Mouse (Mus musculus) heart, embryonic 15.5 days (tissue): ENCODE data around the gene Vps39. TPM values are rescaled to one million over a fixed set of nuclear protein-coding genes. Genes with fewer than 3 reads are reported as not detected.

Experiments used
- ATAC-seq: fragments of 200-750 bp; cut with Nextera tagmentation; replicated peaks from 2 replicates; pipeline ENCODE4 v1.8.0; 2017; ENCODE audit warnings: low read depth, moderate TSS enrichment; ENCODE audit not compliant: insufficient number of reproducible peaks, insufficient read depth, low FRiP score
- H3K27ac ChIP-seq: fragments of 300-500 bp; sonication (generic); 2 replicates; pipeline ENCODE4 v1.5.1; 2015; ENCODE audit warnings: mild to moderate bottlenecking, inconsistent platforms
- H3K27me3 ChIP-seq: fragments of 300-500 bp; sonication (generic); 2 replicates; pipeline ENCODE4 v1.6.1; 2015; ENCODE audit warnings: inconsistent platforms
- H3K36me3 ChIP-seq: fragments of 300-500 bp; sonication (generic); 2 replicates; pipeline ENCODE4 v1.6.1; 2015; ENCODE audit warnings: mild to moderate bottlenecking, inconsistent platforms
- H3K4me1 ChIP-seq: fragments of 300-500 bp; sonication (generic); replicated peaks from 2 replicates; pipeline ENCODE4 v1.6.1; 2015; ENCODE audit warnings: inconsistent platforms
- H3K4me2 ChIP-seq: fragments of 300-500 bp; sonication (generic); 2 replicates; pipeline ENCODE4 v1.6.1; 2015; ENCODE audit warnings: inconsistent platforms, mild to moderate bottlenecking, moderate library complexity
- H3K4me3 ChIP-seq: fragments of 300-500 bp; sonication (generic); 2 replicates; pipeline ENCODE4 v1.5.1; 2015; ENCODE audit warnings: mild to moderate bottlenecking, inconsistent platforms
- H3K9ac ChIP-seq: fragments of 300-500 bp; sonication (generic); 2 replicates; pipeline ENCODE4 v1.6.1; 2015; ENCODE audit warnings: mild to moderate bottlenecking, inconsistent platforms
- H3K9me3 ChIP-seq: fragments of 300-500 bp; sonication (generic); replicated peaks from 2 replicates; pipeline ENCODE4 v1.6.1; 2016; ENCODE audit warnings: inconsistent platforms
- WGBS: fragments of 180-500 bp; shearing (Covaris S2); methylation state at CpG from one replicate; pipeline ENCODE4 v1.1.7; 2015; ENCODE audit warnings: mixed read lengths; 5-methylcytosine and 5-hydroxymethylcytosine counted together
- polyA plus RNA-seq: library from polyadenylated mRNA; unstranded; fragments of >200 nt; fragmentation: Nextera tagmentation; extraction: Ambion mirVana; gene quantifications from 2 replicates; pipeline ENCODE4 v1.2.1, GENCODE M21; 2015

Gene Vps39
- polyA plus RNA-seq, 1 experiment from 2014 or later, result 14.8 TPM

DNA sequence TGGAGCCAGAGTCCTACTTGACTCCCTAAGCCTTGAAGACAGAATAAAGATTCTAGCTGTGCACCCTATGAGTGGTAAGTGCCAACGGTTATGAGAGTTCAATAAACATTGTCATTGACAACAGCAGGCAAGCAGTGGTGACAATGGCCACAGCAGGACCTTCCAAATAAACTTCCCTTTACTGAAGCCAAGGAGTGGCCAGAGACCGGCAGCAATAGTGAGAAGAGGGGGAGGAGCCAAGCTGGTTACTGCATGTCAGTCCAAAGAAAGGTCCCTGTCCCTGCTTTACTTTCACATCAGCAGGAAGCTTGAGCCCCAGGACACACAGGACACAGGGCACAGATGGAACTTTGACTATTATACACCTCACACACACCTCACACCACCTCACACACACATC, 56.8 kb downstream of the Vps39 start:
- no peak overlapping the region for H3K4me2 ChIP-seq
- no peak overlapping the region for H3K4me3 ChIP-seq
- H3K9ac ChIP-seq, result no peak overlapping the region
- no peak overlapping the region for H3K27ac ChIP-seq
- ATAC-seq, result no peak
- no peaks in the 10 kb centered on the region for H3K9me3 ChIP-seq
- WGBS, result 11% methylated on average over 2 of the region's 2 CpGs
- no peaks in the 10 kb centered on the region for H3K36me3 ChIP-seq
- no peaks in the 10 kb centered on the region for H3K4me1 ChIP-seq
- no peaks in the 10 kb centered on the region for H3K27me3 ChIP-seq

DNA sequence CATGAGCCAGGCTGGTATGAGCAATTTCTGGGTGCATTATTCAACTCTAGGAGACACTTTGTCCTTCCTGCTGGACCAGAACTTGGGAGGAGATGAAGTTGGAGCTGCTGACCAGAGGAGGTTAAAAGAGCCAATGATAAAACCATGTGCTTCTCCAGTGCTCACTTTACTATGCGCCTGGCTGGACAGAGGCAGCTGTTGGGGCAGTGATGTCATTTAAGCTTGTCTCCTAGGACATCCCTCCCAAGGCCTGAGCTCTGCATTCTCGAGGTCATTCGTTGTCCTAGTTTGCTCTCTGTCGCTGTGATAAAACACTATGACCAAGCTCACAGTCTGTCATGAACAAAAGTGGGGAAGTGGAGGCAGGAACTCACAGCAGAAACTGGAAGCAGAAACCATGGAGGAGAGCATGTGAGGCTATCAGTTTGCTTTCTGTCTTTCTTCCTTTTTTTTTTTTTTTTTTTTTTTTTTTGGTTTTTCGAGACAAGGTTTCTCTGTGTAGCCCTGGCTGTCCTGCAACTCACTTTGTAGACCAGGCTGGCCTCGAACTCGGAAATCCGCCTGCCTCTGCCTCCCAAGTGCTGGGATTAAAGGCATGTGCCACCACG, 61.4 kb downstream of the Vps39 start:
- H3K4me2 ChIP-seq, result no peak overlapping the region
- H3K27ac ChIP-seq, result no peak overlapping the region
- no peaks in the 10 kb centered on the region for H3K9me3 ChIP-seq
- no peaks in the 10 kb centered on the region for H3K36me3 ChIP-seq
- 73% methylated on average over 8 of the region's 9 CpGs for WGBS
- no peak overlapping the region for H3K9ac ChIP-seq
- no peaks in the 10 kb centered on the region for H3K4me1 ChIP-seq
- no peak for ATAC-seq
- no peak overlapping the region for H3K4me3 ChIP-seq
- no peaks in the 10 kb centered on the region for H3K27me3 ChIP-seq

DNA sequence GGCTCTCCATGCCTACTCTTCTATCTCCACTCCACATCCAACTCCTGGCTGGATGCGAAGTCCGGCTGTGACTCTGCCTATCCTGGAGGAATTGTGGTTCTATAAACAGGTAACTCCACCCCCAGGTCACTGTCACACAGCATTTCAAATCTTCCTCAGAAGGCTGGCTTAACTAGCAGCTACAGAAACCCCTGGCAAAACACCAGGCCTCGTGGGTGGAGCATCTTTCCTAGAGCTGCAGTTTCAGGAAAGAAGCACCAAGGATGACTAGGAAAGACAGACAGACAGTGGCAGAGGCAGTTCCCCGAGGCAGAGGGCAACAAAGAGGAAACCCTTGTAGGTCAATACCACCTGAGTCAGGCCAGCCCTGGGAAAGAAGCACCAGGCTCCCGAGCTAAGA, 63.9 kb downstream of the Vps39 start, which contains the start of gene Pla2g4d:
TSS of gene Pla2g4d (minus strand) at position 203 of the 400 bp plus-strand sequence.
- Histone ChIP-seq H3K27me3 (no peaks in the 10 kb centered on the region), H3K27ac (no peak within 1 kb of the TSS), H3K4me1 (no peaks in the 10 kb centered on the region), H3K4me3 (no peak within 1 kb of the TSS), H3K4me2 (no peak within 1 kb of the TSS), H3K9me3 (no peaks in the 10 kb centered on the region), H3K9ac (no peak within 1 kb of the TSS), H3K36me3 (no peaks in the 10 kb centered on the region)
- WGBS, result 70% methylated on average over 5 of the region's 5 CpGs
- no peak for ATAC-seq

DNA sequence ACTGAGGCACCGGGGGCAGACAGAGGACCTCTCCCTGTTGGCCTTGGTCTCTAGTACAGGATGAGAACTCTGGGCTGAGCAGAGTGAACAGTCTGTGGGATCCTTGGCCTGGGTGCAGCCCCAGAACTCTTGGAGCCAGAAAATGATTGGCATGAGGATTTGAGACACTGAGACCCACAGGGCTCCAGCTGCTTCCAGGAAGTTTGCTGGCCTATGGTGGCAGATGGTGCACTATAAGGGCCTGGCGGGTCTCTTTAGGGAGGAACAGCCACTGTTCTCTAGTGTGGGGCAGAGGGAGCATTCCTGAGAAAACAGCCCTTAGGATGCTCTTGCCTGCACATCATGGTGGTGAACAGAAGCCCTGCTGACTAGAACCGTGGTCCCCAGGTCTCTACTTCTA, 64.5 kb downstream of the Vps39 start:
- no peak overlapping the region for H3K9ac ChIP-seq
- no peaks in the 10 kb centered on the region for H3K27me3 ChIP-seq
- no peak overlapping the region for H3K4me3 ChIP-seq
- no peaks in the 10 kb centered on the region for H3K36me3 ChIP-seq
- H3K27ac ChIP-seq, result no peak overlapping the region
- no peak for ATAC-seq
- H3K9me3 ChIP-seq, result no peaks in the 10 kb centered on the region
- no peaks in the 10 kb centered on the region for H3K4me1 ChIP-seq
- no peak overlapping the region for H3K4me2 ChIP-seq
- whole genome bisulfite sequencing, result 77% methylated on average over 3 of the region's 3 CpGs

DNA sequence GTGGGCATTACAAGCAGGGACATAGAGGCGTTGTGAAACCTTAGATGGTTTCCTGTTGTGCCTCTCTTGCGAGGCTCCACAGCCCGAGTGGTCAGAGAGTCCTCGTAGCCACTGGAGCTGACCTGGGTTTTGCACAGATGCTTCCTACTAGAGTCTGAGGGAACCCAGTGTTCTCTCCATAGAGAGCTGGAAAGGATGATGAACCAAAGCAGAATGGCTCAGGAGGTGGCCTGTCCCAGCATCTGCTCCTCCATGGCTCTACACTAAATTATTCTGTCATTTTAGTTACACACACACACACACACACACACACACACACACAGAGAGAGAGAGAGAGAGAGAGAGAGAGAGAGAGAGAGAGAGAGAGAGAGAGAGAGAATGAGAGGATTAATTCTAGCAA, 67.3 kb downstream of the Vps39 start:
- no peak for ATAC-seq
- no peaks in the 10 kb centered on the region for H3K27me3 ChIP-seq

DNA sequence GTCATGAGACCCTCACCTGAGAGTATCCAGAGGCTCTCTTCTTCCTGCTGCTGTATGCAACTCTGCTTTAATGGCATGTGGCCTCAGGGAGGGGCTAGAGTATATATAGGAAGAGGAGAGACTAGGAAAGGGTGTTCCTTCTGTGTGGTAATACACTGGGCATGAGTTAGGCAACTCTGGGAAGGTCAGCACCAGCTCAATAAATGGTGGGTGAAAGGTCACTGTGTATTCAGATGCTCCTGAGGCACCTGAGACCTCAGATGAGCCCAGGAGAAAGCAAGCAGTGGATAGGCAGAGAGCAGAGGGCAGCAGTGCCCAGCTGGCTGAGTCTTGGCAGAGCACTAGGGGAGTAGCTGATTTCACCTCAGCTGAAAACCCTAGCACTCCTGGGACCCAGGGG, 68.2 kb downstream of the Vps39 start:
- H3K27me3 ChIP-seq, result no peaks in the 10 kb centered on the region
- H3K4me3 ChIP-seq, result no peak overlapping the region
- H3K4me1 ChIP-seq, result no peaks in the 10 kb centered on the region
- H3K36me3 ChIP-seq, result no peaks in the 10 kb centered on the region
- no peaks in the 10 kb centered on the region for H3K9me3 ChIP-seq
- no peak overlapping the region for H3K27ac ChIP-seq
- H3K9ac ChIP-seq, result no peak overlapping the region
- no peak overlapping the region for H3K4me2 ChIP-seq
- ATAC-seq, result no peak

More for the DNA sequence above, 67.3 kb downstream of the Vps39 start:
- H3K4me3 ChIP-seq, result no peak overlapping the region
- H3K9ac ChIP-seq, result no peak overlapping the region
- no peak overlapping the region for H3K27ac ChIP-seq
- WGBS, result 68% methylated on average over 4 of the region's 4 CpGs
- H3K4me1 ChIP-seq, result no peaks in the 10 kb centered on the region
- H3K4me2 ChIP-seq, result no peak overlapping the region
- no peaks in the 10 kb centered on the region for H3K9me3 ChIP-seq
- no peaks in the 10 kb centered on the region for H3K36me3 ChIP-seq

DNA sequence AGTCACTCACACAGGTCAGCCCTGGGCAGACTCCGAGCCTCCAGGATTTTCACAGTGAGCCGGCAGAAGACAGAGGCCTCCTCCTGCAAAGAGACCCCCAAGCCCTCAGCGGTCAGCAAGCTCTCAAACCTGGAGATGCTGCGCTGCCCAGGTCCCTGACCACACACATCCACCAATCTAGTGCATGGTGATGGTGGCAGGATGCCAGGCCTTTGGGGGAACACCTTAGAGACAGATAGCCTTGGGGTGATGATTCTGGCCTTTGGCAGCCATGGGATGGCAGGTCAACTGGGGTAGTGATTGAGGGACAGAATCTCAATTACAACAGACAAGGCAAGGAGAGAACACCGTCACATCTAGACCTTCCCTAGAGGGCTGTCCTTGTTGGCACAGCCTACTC, 68.8 kb downstream of the Vps39 start:
- H3K36me3 ChIP-seq, result no peaks in the 10 kb centered on the region
- H3K27me3 ChIP-seq, result no peaks in the 10 kb centered on the region
- ATAC-seq, result no peak
- 76% methylated on average over 5 of the region's 5 CpGs for WGBS
- no peaks in the 10 kb centered on the region for H3K4me1 ChIP-seq
- H3K27ac ChIP-seq, result no peak overlapping the region
- H3K4me2 ChIP-seq, result no peak overlapping the region
- no peak overlapping the region for H3K9ac ChIP-seq
- no peak overlapping the region for H3K4me3 ChIP-seq
- H3K9me3 ChIP-seq, result no peaks in the 10 kb centered on the region

DNA sequence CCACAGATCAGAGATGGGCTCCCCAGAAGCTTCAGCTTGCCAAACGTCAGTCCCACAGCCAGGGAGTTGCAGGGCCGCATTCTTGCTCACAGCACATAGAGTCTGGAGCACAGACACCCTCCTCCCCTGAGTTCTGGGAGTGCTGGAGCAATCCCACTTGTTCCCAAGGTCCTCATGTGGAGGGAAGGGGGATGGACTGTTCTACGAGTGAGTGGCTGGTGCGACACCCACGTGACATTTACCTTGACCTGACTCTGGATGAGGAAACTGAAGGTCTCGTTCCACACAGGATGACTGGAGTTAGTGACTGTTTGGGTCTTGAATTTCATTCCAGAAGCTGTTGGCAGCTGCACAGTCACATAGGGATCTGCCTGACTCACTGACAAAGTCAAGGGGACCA, 69.4 kb downstream of the Vps39 start:
- Histone ChIP-seq H3K4me3 (no peak overlapping the region), H3K9ac (no peak overlapping the region), H3K36me3 (no peaks in the 10 kb centered on the region), H3K27ac (no peak overlapping the region), H3K9me3 (no peaks in the 10 kb centered on the region), H3K4me1 (no peaks in the 10 kb centered on the region), H3K4me2 (no peak overlapping the region), H3K27me3 (no peaks in the 10 kb centered on the region)
- no peak for ATAC-seq
- WGBS, result 47% methylated on average over 6 of the region's 6 CpGs

GRCm38 (mm10) chr2:120281221-120281620, 71.7 kb downstream of the Vps39 start:
- WGBS, result 45% methylated on average over 3 of the region's 3 CpGs
- Histone ChIP-seq H3K9me3 (no peaks in the 10 kb centered on the region), H3K27me3 (no peaks in the 10 kb centered on the region), H3K4me3 (no peak overlapping the region), H3K4me1 (no peaks in the 10 kb centered on the region), H3K36me3 (no peaks in the 10 kb centered on the region), H3K27ac (no peak overlapping the region), H3K9ac (no peak overlapping the region), H3K4me2 (no peak overlapping the region)
- no peak for ATAC-seq

DNA sequence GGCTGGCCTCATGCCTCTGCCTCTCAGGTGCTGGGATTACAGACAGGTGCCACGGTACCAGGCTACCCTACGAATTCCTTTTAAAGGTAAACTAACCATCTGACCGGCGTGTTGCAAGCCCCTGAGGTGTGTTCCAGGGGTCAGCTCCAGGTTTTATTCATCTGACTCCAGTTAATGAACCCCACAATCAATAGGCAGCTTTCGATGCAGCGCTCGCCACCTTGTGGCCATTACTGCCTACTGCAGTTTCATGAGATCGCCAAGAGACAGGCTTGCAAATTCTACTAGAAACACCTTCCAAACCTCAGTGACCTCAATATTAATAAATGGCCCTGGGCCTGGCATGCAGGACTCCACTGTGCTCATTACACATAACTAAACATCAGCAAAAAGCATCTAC, 73.0 kb downstream of the Vps39 start:
- no peak overlapping the region for H3K4me3 ChIP-seq
- 12% methylated on average over 8 of the region's 8 CpGs for WGBS
- ATAC-seq, result no peak
- no peak overlapping the region for H3K27ac ChIP-seq
- no peak overlapping the region for H3K9ac ChIP-seq
- no peaks in the 10 kb centered on the region; the same call in 1 of the 2 replicates for H3K27me3 ChIP-seq
- H3K4me2 ChIP-seq, result no peak overlapping the region
- no peaks in the 10 kb centered on the region for H3K36me3 ChIP-seq
- H3K9me3 ChIP-seq, result no peaks in the 10 kb centered on the region
- no peaks in the 10 kb centered on the region for H3K4me1 ChIP-seq

DNA sequence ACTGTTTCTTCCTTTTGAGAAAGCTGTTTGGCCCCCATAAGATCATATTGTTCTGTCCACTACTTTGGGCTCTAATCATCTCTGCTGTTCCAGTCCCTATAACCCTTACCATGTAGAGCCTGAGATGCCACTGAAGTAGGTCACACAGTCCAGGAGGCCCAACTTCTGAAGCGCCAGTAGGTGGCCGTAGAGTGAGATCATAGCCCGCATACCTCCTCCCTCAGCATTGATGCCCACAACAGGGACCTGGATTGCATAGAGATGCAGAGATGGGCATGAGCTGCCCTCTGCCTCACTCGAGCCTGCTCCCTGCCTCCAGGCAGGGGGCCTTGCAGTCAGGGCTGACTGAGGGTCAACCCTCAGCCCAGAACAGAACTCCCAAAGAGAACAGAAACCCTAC, 76.0 kb downstream of the Vps39 start:
- Histone ChIP-seq H3K9me3 (no peaks in the 10 kb centered on the region), H3K27me3 (no peaks in the 10 kb centered on the region; the same call in 1 of the 2 replicates), H3K4me1 (no peaks in the 10 kb centered on the region), H3K9ac (no peak overlapping the region), H3K36me3 (no peaks in the 10 kb centered on the region), H3K27ac (no peak overlapping the region), H3K4me3 (no peak overlapping the region), H3K4me2 (no peak overlapping the region)
- ATAC-seq, result no peak
- 75% methylated on average over 4 of the region's 4 CpGs for WGBS

DNA sequence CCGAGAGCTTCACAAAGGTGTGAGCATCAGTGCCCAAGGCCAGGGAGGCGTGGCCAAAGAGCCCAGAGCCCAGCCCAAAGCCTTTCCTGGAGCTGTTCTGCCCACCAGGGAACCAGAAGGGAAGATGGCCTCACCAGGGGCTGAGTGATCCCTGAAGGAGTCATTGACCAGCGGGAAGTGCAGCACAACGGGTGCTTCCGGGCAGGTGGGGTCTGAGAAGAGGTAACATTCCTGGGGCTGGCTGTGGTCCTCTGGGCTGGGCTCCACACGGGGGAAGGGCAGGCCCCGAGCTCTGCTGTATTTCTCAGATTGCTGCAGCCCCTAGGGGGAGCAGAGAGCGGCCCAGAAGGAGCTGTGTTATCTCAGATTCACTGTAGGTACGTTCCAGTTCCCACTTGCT, 84.3 kb downstream of the Vps39 start:
- Histone ChIP-seq H3K9me3 (no peaks in the 10 kb centered on the region), H3K4me3 (peak overlapping the region; percentile 20; the same call in 1 of the 2 replicates), H3K27me3 (peaks cover 12% of the 10 kb centered on the region), H3K4me1 (peaks cover 8% of the 10 kb centered on the region), H3K36me3 (no peaks in the 10 kb centered on the region), H3K4me2 (peak overlapping the region; percentile 52), H3K27ac (no peak overlapping the region), H3K9ac (no peak overlapping the region)
- WGBS, result 2% methylated on average over 9 of the region's 9 CpGs
- no peak for ATAC-seq
